Mouse (Mus musculus) cerebellum, adult 2 months (tissue): ENCODE results near the gene Jak1.

Experiments
- CTCF ChIP-seq: fragments of 200-500 bp; IDR thresholded peaks from 2 replicates; pipeline ENCODE4 v1.5.1; 2011; ENCODE audit warnings: low read depth, mild to moderate bottlenecking, control low read depth, low read length, moderate library complexity, borderline replicate concordance; ENCODE audit not compliant: insufficient read depth
- POLR2A ChIP-seq: fragments of 200-500 bp; IDR thresholded peaks from 2 replicates; pipeline ENCODE4 v1.6.1; 2011; ENCODE audit warnings: low read length, control low read depth, borderline replicate concordance; ENCODE audit not compliant: insufficient read depth

DNA sequence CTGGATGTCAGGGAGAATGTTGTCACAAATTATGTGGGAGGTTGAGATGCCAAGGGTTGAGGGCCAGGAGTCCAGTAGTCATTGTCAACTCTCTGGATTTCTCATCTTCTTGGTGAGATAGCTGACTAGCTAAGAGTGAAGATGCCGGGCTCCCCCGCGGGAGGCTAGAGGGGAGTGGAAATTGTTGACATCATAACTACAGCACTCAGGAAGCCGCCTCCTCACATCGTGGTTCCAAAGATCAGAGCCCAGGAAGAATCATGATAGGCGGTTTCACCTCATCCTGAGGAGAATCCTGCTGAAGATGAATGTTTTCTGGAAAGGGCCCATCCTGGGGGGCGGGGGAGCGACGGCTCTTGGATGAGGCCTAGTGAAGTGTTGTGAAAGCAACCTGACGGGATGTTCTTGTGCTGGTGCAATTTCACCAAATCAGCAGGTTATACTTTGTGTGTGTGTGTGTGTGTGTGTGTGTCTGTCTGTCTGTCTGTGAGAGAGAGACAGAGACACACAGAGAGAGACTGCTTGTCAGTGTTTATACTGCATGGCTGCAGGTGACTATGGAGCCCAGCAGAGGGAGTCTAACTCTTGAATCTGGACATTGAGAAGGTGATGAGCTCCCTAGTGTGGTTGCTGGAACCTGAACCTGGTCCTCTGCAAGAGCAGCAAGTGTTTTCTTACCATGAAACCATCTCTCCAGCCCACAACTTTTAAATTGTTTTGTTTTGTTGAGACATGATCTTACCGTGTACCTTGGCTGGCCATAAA is 118.0 kb downstream of the Jak1 start:
- TF ChIP-seq POLR2A (no peak), CTCF (0 out of 2 replicates have a peak, but pooled peaks have one; percentile 17)
